ENCODE assay signal across 20 mouse cellular contexts in genomic region chr7:19234652-19235051, GRCm38 (mm10). TPM values are rescaled to one million over a fixed set of nuclear protein-coding genes. Genes with fewer than 3 reads are reported as not detected.
DNase-seq lines count a peak whose midpoint lies in the region; ATAC-seq lines count a peak whose summit lies in the region.
"Had no signal": no experiment of that assay in that cellular context is flagged by ENCODE, and none has a peak within 500 bp of the region (broad histone marks: within the 10 kb centered on the region; RNA-seq: fewer than 3 reads in every experiment).

No protein-coding gene starts in this region.

- peaks cover 10% of the 10 kb centered on the region; the same call in 1 of the 2 replicates for H3K36me3 ChIP-seq in heart, embryonic 15.5 days
- peaks cover 6% of the 10 kb centered on the region; the same call in 1 of the 2 replicates for H3K36me3 ChIP-seq in heart, embryonic 11.5 days (ENCODE audit: control insufficient read depth, insufficient read depth, low read length)
- peaks cover 29% of the 10 kb centered on the region for H3K36me3 ChIP-seq in liver, embryonic 13.5 days
- H3K36me3 ChIP-seq in liver, embryonic 11.5 days (ENCODE audit: control insufficient read depth, insufficient read depth, low read length) = peaks cover 3% of the 10 kb centered on the region
- no peaks in the 10 kb centered on the region for H3K36me3 ChIP-seq in intestine, embryonic 16.5 days (ENCODE audit: control insufficient read depth, insufficient read depth, low read length)
- peaks cover 10% of the 10 kb centered on the region; the same call in 1 of the 2 replicates for H3K36me3 ChIP-seq in midbrain, embryonic 13.5 days

- no peaks in the 10 kb centered on the region for H3K9me3 ChIP-seq in heart, embryonic 15.5 days (replicated peaks)
- no peaks in the 10 kb centered on the region for H3K9me3 ChIP-seq in heart, embryonic 11.5 days (replicated peaks; ENCODE audit: control insufficient read depth, low read length)
- H3K9me3 ChIP-seq in liver, embryonic 13.5 days (replicated peaks) = no peaks in the 10 kb centered on the region
- no peaks in the 10 kb centered on the region for H3K9me3 ChIP-seq in liver, embryonic 11.5 days (ENCODE audit: control insufficient read depth, low read length)
- no peaks in the 10 kb centered on the region for H3K9me3 ChIP-seq in intestine, embryonic 16.5 days (ENCODE audit: control insufficient read depth, low read length)
- no peaks in the 10 kb centered on the region for H3K9me3 ChIP-seq in midbrain, embryonic 13.5 days
- H3K9me3 ChIP-seq: embryonic facial prominence, embryonic 15.5 days; G1E; hindbrain, embryonic 13.5 days had no signal

- 70% methylated on average over 5 of the region's 5 CpGs for WGBS in heart, embryonic 15.5 days
- WGBS in heart, embryonic 11.5 days (ENCODE audit: insufficient replicate concordance) = 82% methylated on average over 5 of the region's 5 CpGs
- 59% methylated on average over 5 of the region's 5 CpGs for WGBS in liver, embryonic 13.5 days (ENCODE audit: insufficient replicate concordance)
- WGBS in liver, embryonic 11.5 days = 70% methylated on average over 5 of the region's 5 CpGs
- 81% methylated on average over 5 of the region's 5 CpGs for whole genome bisulfite sequencing in intestine, embryonic 16.5 days
- 82% methylated on average over 5 of the region's 5 CpGs for WGBS in midbrain, embryonic 13.5 days

- H3K9ac ChIP-seq in heart, embryonic 15.5 days = no peak overlapping the region
- no peak overlapping the region for H3K9ac ChIP-seq in heart, embryonic 11.5 days (ENCODE audit: low read depth, low read length)
- H3K9ac ChIP-seq in liver, embryonic 13.5 days = 0 out of 2 replicates have a peak overlapping the region, but pooled peaks have one; percentile 18
- H3K9ac ChIP-seq in liver, embryonic 11.5 days (ENCODE audit: low read depth, low read length) = no peak overlapping the region
- H3K9ac ChIP-seq in intestine, embryonic 16.5 days (ENCODE audit: low read depth, low read length) = no peak overlapping the region
- H3K9ac ChIP-seq in midbrain, embryonic 13.5 days (replicated peaks) = no peak overlapping the region
- H3K9ac ChIP-seq: embryonic facial prominence, embryonic 15.5 days had no signal

- H3K27ac ChIP-seq in heart, embryonic 15.5 days = peak overlapping the region; percentile 85; the same call in 1 of the 2 replicates
- no peak overlapping the region for H3K27ac ChIP-seq in heart, embryonic 11.5 days (ENCODE audit: low read depth, low read length)
- no peak overlapping the region for H3K27ac ChIP-seq in liver, embryonic 13.5 days
- H3K27ac ChIP-seq in liver, embryonic 11.5 days (ENCODE audit: low read depth, low read length) = no peak overlapping the region
- peak overlapping the region; percentile 73 for H3K27ac ChIP-seq in intestine, embryonic 16.5 days (ENCODE audit: low read length)
- no peak overlapping the region for H3K27ac ChIP-seq in midbrain, embryonic 13.5 days
- H3K27ac ChIP-seq: embryonic facial prominence, embryonic 15.5 days; hindbrain, embryonic 13.5 days; layer of hippocampus, adult 2 months; macrophage had no signal

- no peak for ATAC-seq in heart, embryonic 15.5 days (replicated peaks; ENCODE audit: insufficient number of reproducible peaks, insufficient read depth, low FRiP score, low read depth)
- no peak for ATAC-seq in heart, embryonic 11.5 days (replicated peaks; ENCODE audit: insufficient number of reproducible peaks, low FRiP score, low TSS enrichment)
- no peak for ATAC-seq in liver, embryonic 13.5 days (ENCODE audit: low read depth)
- ATAC-seq in liver, embryonic 11.5 days (replicated peaks; ENCODE audit: low FRiP score) = no peak
- no peak for ATAC-seq in intestine, embryonic 16.5 days
- no peak for ATAC-seq in midbrain, embryonic 13.5 days
- ATAC-seq: forebrain, embryonic 14.5 days; lung, postnatal 0 days had no signal

- DNase-seq in liver, embryonic 13.5 days = no peak
- no peak for DNase-seq in liver, embryonic 11.5 days (ENCODE audit: low spot score)
- DNase-seq in right cerebral cortex, postnatal 14 days = no peak
- DNase-seq: adrenal gland, postnatal 10 days; cerebellum, adult 8-10 months; kidney, postnatal 25 days had no signal

- peaks cover 59% of the 10 kb centered on the region for H3K4me1 ChIP-seq in heart, embryonic 15.5 days (replicated peaks)
- peaks cover 37% of the 10 kb centered on the region for H3K4me1 ChIP-seq in heart, embryonic 11.5 days (ENCODE audit: control insufficient read depth, insufficient read depth, low read length)
- peaks cover 84% of the 10 kb centered on the region for H3K4me1 ChIP-seq in liver, embryonic 13.5 days (replicated peaks)
- H3K4me1 ChIP-seq in liver, embryonic 11.5 days (replicated peaks; ENCODE audit: control insufficient read depth, insufficient read depth, low read length) = peaks cover 40% of the 10 kb centered on the region
- peaks cover 44% of the 10 kb centered on the region for H3K4me1 ChIP-seq in intestine, embryonic 16.5 days (ENCODE audit: control insufficient read depth, insufficient read depth, low read length)
- H3K4me1 ChIP-seq in midbrain, embryonic 13.5 days (replicated peaks) = peaks cover 15% of the 10 kb centered on the region

- H3K4me3 ChIP-seq in heart, embryonic 15.5 days = no peak overlapping the region
- H3K4me3 ChIP-seq in heart, embryonic 11.5 days (ENCODE audit: low read depth, low read length) = no peak overlapping the region
- no peak overlapping the region for H3K4me3 ChIP-seq in liver, embryonic 13.5 days (replicated peaks)
- no peak overlapping the region for H3K4me3 ChIP-seq in liver, embryonic 11.5 days (ENCODE audit: low read depth, low read length)
- H3K4me3 ChIP-seq in intestine, embryonic 16.5 days (ENCODE audit: low read length) = no peak overlapping the region
- no peak overlapping the region for H3K4me3 ChIP-seq in midbrain, embryonic 13.5 days (replicated peaks)
- H3K4me3 ChIP-seq: embryonic facial prominence, embryonic 15.5 days; hindbrain, embryonic 13.5 days; layer of hippocampus, adult 2 months had no signal

- no peak overlapping the region for H3K4me2 ChIP-seq in heart, embryonic 15.5 days
- H3K4me2 ChIP-seq in heart, embryonic 11.5 days = no peak overlapping the region
- H3K4me2 ChIP-seq in liver, embryonic 13.5 days = no peak overlapping the region
- H3K4me2 ChIP-seq in liver, embryonic 11.5 days = no peak overlapping the region
- no peak overlapping the region for H3K4me2 ChIP-seq in intestine, embryonic 16.5 days (ENCODE audit: low read depth, low read length)
- no peak overlapping the region for H3K4me2 ChIP-seq in midbrain, embryonic 13.5 days (replicated peaks)
- H3K4me2 ChIP-seq: embryonic facial prominence, embryonic 15.5 days; hindbrain, embryonic 13.5 days; midbrain, embryonic 11.5 days had no signal

- H3K27me3 ChIP-seq in heart, embryonic 15.5 days = no peaks in the 10 kb centered on the region
- no peaks in the 10 kb centered on the region for H3K27me3 ChIP-seq in heart, embryonic 11.5 days (ENCODE audit: control insufficient read depth, insufficient read depth, low read length)
- H3K27me3 ChIP-seq in liver, embryonic 13.5 days = no peaks in the 10 kb centered on the region
- H3K27me3 ChIP-seq in liver, embryonic 11.5 days (replicated peaks; ENCODE audit: control insufficient read depth, insufficient read depth, low read length) = no peaks in the 10 kb centered on the region
- H3K27me3 ChIP-seq in intestine, embryonic 16.5 days (replicated peaks; ENCODE audit: control insufficient read depth, insufficient read depth, low read length) = no peaks in the 10 kb centered on the region
- H3K27me3 ChIP-seq in midbrain, embryonic 13.5 days = no peaks in the 10 kb centered on the region
- H3K27me3 ChIP-seq: CH12.LX; embryonic facial prominence, embryonic 15.5 days; hindbrain, embryonic 13.5 days had no signal

RNA-seq across cellular contexts. Expression of gene Opa3, which starts 6.5 kb away (rescaled TPM):
- 33.8 and 37.9 TPM in 2 replicates for polyA plus RNA-seq in heart, embryonic 15.5 days (2015; fragmentation: Nextera tagmentation; extraction: Ambion mirVana)
- polyA plus RNA-seq in heart, embryonic 11.5 days (2014; fragmentation: Nextera tagmentation; extraction: Ambion mirVana) = 41.2 and 41.6 TPM in 2 replicates
- polyA plus RNA-seq in liver, embryonic 13.5 days (2015; fragmentation: Nextera tagmentation; extraction: Ambion mirVana) = 17.3 and 18.8 TPM in 2 replicates
- 31.6 and 33.9 TPM in 2 replicates for polyA plus RNA-seq in liver, embryonic 11.5 days (2014; fragmentation: Nextera tagmentation; extraction: Ambion mirVana)
- 40.6 and 40.9 TPM in 2 replicates for polyA plus RNA-seq in intestine, embryonic 16.5 days (2015; fragmentation: Nextera tagmentation; extraction: Ambion mirVana)
- polyA plus RNA-seq in midbrain, embryonic 13.5 days (2015; fragmentation: Nextera tagmentation; extraction: Ambion mirVana) = 39.4 and 40.5 TPM in 2 replicates

RNA-seq across cellular contexts. Expression of gene Gpr4, which starts 22.3 kb away (rescaled TPM):
- 2.1 and 2.2 TPM in 2 replicates for polyA plus RNA-seq in heart, embryonic 15.5 days (2015; fragmentation: Nextera tagmentation; extraction: Ambion mirVana)
- 1.3 and 1.4 TPM in 2 replicates for polyA plus RNA-seq in heart, embryonic 11.5 days (2014; fragmentation: Nextera tagmentation; extraction: Ambion mirVana)
- polyA plus RNA-seq in liver, embryonic 13.5 days (2015; fragmentation: Nextera tagmentation; extraction: Ambion mirVana) = 0.31 and 0.48 TPM in 2 replicates
- polyA plus RNA-seq in liver, embryonic 11.5 days (2014; fragmentation: Nextera tagmentation; extraction: Ambion mirVana) = 1.4 and 1.9 TPM in 2 replicates
- polyA plus RNA-seq in intestine, embryonic 16.5 days (2015; fragmentation: Nextera tagmentation; extraction: Ambion mirVana) = 1.6 and 2.1 TPM in 2 replicates
- polyA plus RNA-seq in midbrain, embryonic 13.5 days (2015; fragmentation: Nextera tagmentation; extraction: Ambion mirVana) = 1.8 and 1.9 TPM in 2 replicates

RNA-seq across cellular contexts. Expression of gene Vasp, which starts 37.0 kb away (rescaled TPM):
- 81.2 and 81.6 TPM in 2 replicates for polyA plus RNA-seq in heart, embryonic 15.5 days (2015; fragmentation: Nextera tagmentation; extraction: Ambion mirVana)
- polyA plus RNA-seq in heart, embryonic 11.5 days (2014; fragmentation: Nextera tagmentation; extraction: Ambion mirVana) = 61.9 and 102 TPM in 2 replicates
- 45.6 and 46.7 TPM in 2 replicates for polyA plus RNA-seq in liver, embryonic 13.5 days (2015; fragmentation: Nextera tagmentation; extraction: Ambion mirVana)
- polyA plus RNA-seq in liver, embryonic 11.5 days (2014; fragmentation: Nextera tagmentation; extraction: Ambion mirVana) = 85.9 and 87.5 TPM in 2 replicates
- 106 and 120 TPM in 2 replicates for polyA plus RNA-seq in intestine, embryonic 16.5 days (2015; fragmentation: Nextera tagmentation; extraction: Ambion mirVana)
- 28.6 and 38.0 TPM in 2 replicates for polyA plus RNA-seq in midbrain, embryonic 13.5 days (2015; fragmentation: Nextera tagmentation; extraction: Ambion mirVana)

RNA-seq across cellular contexts. Expression of gene Ppm1n, which starts 45.2 kb away (rescaled TPM):
- polyA plus RNA-seq in heart, embryonic 15.5 days (2015; fragmentation: Nextera tagmentation; extraction: Ambion mirVana) = 0.11 and 0.16 TPM in 2 replicates
- polyA plus RNA-seq in heart, embryonic 11.5 days (2014; fragmentation: Nextera tagmentation; extraction: Ambion mirVana) = 0.34 TPM in 1 of 2 replicates, not detected in the other
- polyA plus RNA-seq in liver, embryonic 13.5 days (2015; fragmentation: Nextera tagmentation; extraction: Ambion mirVana) = not detected in 2 replicates
- not detected in 2 replicates for polyA plus RNA-seq in liver, embryonic 11.5 days (2014; fragmentation: Nextera tagmentation; extraction: Ambion mirVana)
- 0.29 and 0.32 TPM in 2 replicates for polyA plus RNA-seq in intestine, embryonic 16.5 days (2015; fragmentation: Nextera tagmentation; extraction: Ambion mirVana)
- 0.34 and 0.88 TPM in 2 replicates for polyA plus RNA-seq in midbrain, embryonic 13.5 days (2015; fragmentation: Nextera tagmentation; extraction: Ambion mirVana)
- polyA plus RNA-seq: G1E; kidney, embryonic 14.5 days; lung, postnatal 0 days; macrophage had no signal

RNA-seq across cellular contexts. Expression of gene Rtn2, which starts 47.8 kb away (rescaled TPM):
- polyA plus RNA-seq in heart, embryonic 15.5 days (2015; fragmentation: Nextera tagmentation; extraction: Ambion mirVana) = 27.2 TPM in 2 replicates
- 25.3 and 31.2 TPM in 2 replicates for polyA plus RNA-seq in heart, embryonic 11.5 days (2014; fragmentation: Nextera tagmentation; extraction: Ambion mirVana)
- polyA plus RNA-seq in liver, embryonic 13.5 days (2015; fragmentation: Nextera tagmentation; extraction: Ambion mirVana) = 4.0 and 4.1 TPM in 2 replicates
- polyA plus RNA-seq in liver, embryonic 11.5 days (2014; fragmentation: Nextera tagmentation; extraction: Ambion mirVana) = 8.2 and 11.1 TPM in 2 replicates
- 10.3 and 11.8 TPM in 2 replicates for polyA plus RNA-seq in intestine, embryonic 16.5 days (2015; fragmentation: Nextera tagmentation; extraction: Ambion mirVana)
- 97.4 and 102 TPM in 2 replicates for polyA plus RNA-seq in midbrain, embryonic 13.5 days (2015; fragmentation: Nextera tagmentation; extraction: Ambion mirVana)

Comparison
In these comparisons a context has a peak if more than half of its experiments do, and no peak if none do; other contexts are left out.
1. H3K27ac ChIP-seq: peak in heart, embryonic 15.5 days (single experiment) and intestine, embryonic 16.5 days (single experiment); none in heart, embryonic 11.5 days (single experiment), liver, embryonic 13.5 days (single experiment), liver, embryonic 11.5 days (single experiment) and midbrain, embryonic 13.5 days (single experiment).